Mouse (Mus musculus) monocyte, adult 5-6 weeks (primary cell): ENCODE data around the gene Dgke. TPM values are rescaled to one million over a fixed set of nuclear protein-coding genes. Genes with fewer than 3 reads are reported as not detected.
"Not testable (repeated sequence)": the region's sequence is repeated elsewhere in the genome, so short reads cannot be mapped to it uniquely, and the experiment has no call there.

Experiments
- ATAC-seq: fragments of 153-309, 156-312 bp; replicated peaks from 2 replicates; pipeline ENCODE4 v1.8.0; 2017; ENCODE audit warnings: mild to moderate bottlenecking; ENCODE audit not compliant: low TSS enrichment, insufficient number of reproducible peaks, severe bottlenecking, poor library complexity, low FRiP score
- total RNA-seq: library from RNA; stranded (forward); fragments of 200-1000, 200-491, 200-594 nt; gene quantifications from 3 replicates; pipeline ENCODE4 v1.2.3, GENCODE M21; 2017

Gene Dgke
- 4.6 to 8.2 TPM (median 8.2 TPM) in 3 replicates for total RNA-seq

DNA sequence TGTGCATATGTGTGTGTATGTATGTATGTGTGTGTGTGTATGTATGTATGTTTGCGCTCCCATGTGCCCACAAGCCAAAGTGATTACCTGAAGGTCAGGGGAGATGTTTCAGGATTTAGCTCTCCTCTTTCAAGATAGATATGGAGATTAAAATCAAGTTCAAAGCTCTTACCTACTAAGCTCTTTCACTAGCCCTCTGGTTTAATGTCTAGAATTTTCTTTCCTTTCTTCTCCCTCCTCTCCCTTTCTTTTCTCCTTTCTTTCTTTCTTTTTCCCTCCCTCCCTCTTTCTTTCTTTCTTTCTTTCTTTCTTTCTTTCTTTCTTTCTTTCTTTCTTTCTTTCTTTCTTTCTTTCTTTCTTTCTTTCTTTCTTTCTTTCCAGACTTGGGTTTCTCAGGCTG is at the start of gene Dgke:
TSS of gene Dgke (minus strand) at position 101 of the 400 bp plus-strand sequence.
- no peak for ATAC-seq

DNA sequence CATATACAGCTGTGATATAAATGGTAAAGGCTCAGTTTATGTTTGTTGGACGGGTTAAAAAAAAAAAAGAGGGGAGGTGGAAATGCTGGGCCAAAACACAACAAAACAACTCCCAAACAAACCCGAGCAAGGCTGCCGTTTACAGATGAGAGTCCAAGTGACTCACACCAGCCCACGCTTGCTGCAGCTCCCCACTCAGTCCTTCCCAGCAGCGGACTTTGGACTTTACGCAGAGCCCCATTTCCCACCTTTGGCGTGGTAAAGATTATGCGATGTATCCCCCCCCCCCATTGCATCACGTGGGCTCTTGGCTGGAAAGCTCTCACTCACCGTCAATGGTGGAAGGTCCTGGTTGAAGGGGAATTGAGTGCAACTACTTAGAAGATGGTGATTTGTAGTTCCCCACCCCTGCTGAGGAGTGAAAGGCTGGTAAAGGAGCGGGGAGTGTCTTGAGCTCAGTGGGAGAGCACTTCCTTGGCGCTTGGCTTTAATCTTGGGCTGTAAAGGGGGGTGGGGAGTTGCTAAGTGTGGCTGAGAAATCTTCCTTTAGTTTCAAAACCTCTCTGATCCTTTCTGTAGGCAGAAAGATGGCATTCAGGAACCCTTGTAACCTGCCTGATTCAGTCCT is 40.6 kb upstream of the Dgke start:
- ATAC-seq, result no peak

DNA sequence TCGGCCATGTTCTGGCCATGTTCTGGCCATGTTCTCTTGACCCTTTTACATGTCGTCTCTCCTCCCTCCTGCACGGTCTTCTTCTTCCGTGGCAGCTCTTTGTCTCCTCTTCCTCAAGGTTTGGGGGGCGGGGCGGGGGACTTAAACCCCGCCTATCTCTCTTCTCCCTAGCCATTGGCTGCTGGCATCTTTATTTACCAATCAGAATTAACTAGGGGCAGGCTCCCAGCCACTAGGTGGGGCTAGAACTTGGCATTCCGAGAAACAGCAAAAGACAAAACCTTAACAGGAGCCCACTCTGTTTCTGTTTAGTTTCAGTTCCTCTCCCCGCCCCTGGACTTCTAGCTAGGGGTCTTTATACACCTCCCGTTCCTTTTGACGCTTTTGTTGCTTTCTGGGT is 39.2 kb upstream of the Dgke start:
- no peak for ATAC-seq

DNA sequence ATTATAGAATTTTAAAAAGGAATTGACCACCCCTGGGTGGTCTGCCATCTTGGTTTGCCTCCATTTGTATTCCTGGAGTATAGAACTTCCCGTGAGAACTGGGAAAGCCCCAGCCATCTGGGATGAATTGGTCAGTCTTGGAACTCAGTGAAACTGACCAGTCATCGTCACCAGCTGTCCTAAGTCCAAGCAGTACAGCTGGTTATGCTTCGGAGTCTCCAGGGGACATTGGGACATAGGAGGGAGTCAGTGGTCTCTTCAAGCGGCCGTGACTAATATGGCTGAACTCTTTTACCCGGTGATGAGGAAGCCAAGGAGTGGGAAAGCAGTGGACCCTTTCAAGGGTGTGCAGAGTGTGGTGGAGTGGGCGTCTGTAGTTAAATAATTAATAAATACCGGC is 38.6 kb upstream of the Dgke start:
- no peak for ATAC-seq

DNA sequence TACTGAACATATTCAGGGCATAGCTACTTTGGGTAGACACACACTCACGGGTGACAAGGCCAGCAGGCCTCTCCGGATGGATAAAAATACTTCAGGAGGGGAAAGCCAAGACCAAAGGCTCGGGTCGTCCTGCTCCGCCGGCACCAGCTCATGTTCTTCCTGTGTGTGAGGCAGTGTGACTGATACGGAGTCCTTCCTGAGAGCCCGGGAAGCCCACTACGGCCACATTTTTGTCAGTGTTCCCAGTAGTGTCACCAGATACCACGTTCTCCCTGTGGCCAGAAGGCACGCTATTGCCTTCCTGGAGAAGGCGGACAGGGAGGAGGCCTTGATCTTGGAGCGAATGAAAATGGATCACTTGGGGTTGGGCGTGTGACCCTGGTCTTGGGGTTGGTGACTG is 36.5 kb upstream of the Dgke start:
- ATAC-seq, result no peak

DNA sequence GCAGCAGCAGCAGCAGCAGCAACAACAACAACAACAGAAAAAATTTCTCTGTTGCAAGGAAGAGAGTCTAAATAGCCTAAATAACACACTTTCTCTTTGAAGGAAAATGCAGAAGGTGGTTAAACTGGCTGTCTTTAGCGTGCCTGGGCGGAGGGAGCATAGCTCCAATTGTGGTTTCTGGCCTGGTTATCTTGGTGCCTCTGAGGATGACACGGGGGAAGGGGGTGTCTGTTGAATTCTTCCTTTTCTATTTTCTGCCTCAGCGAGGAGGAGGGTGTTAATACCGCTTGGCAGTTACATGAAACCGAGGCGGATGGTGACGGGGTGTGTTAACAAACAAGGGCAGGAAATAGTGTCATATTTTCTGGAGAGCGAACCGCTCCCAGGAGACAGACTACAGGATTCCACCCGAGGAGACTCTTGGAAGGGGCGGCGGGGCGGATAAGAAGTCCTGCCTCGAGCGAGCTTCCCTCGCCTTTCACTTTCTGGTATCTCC is 34.2 kb upstream of the Dgke start:
- ATAC-seq, result no peak

DNA sequence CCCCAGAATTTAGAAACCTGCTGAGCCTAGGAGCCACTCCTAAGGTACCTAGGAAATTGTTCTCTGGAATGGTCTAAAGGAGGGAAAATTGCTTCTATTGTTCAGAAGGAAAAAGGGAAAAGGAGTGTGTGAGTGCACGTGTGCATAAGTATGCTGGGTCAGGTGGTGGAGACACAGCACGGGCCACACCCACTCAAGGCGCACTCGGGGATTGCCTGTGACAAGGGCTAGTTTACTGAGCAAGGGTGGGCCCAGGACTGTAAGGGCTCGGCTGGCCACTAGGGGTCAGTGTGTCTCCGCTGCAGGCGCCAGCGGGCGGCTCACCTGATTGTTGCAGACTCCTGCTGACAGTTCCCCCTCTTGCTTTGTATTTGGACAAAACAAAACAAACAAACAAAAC is 33.8 kb upstream of the Dgke start:
- peak; percentile 90 for ATAC-seq

DNA sequence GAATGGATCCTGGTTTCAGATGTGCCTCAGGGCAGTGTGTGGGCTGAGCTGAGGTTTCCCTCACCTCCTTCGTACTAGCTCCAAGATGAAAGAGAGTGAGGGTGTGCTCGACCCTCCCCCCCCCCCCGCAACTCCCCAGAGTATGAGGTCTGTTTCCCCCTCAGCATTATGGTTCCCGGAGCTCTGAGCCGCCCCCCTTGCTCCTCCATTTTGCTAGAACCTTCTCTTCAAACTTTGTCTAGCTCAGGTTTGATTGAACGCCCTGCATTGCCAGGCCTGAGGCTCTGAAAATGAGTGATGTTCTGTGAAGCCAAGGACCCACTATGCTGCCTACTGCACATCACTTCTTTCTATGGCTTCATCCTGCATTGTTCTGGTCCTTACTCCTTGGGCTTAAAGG is 32.3 kb upstream of the Dgke start:
- no peak for ATAC-seq

DNA sequence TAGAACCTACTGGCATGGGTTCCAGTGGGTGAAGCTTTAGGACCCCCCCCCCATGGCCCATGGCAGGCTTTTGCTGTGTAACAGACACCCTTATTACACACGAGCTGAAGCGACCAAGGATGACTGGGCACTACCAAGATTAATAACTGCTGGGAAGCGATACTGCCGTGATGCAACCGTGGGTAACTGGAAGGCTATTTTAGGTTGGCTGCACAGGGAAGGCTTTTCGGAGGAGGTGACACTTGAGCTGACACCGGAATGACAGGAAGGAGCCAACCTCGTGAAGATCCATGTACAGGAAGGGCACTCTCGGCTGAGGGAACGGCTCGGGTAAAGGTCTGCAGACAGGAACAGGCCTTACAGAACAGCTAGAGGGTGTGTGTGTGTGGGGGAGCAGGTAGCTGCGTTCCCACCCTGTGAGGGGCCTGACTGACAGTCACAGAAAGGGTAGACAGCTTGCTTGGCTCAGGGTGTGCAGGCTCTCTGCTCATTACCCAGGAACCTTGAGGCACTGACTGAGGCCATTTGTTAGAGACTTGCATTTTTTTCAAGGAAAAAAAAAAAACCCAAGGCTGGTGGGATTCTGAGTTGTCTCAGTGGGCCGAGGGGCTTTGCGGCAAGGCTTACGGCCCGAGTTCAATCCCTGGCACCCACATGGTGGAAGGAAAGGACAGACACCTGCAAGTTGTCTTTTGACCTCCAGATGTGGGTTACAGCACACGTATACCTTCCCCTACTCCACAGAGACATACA is 31.6 kb upstream of the Dgke start:
- no peak for ATAC-seq

DNA sequence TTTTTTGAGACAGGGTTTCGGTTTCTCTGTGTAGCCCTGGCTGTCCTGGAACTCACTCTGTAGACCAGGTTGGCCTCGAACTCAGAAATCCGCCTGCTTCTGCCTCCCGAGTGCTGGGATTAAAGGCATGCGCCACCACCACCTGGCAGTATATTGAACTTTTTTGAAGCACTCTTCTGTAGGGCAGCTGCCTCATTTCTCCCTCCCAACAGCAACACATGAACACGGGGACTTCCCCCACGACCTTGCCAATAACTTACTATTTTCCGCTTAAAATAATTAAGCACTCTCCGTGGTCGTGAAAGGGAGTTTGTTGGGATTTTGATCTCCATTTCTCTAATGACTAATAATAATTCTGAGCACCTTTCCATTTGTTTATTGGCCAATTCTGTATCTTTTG is 30.6 kb upstream of the Dgke start:
- ATAC-seq, result not testable (repeated sequence)

DNA sequence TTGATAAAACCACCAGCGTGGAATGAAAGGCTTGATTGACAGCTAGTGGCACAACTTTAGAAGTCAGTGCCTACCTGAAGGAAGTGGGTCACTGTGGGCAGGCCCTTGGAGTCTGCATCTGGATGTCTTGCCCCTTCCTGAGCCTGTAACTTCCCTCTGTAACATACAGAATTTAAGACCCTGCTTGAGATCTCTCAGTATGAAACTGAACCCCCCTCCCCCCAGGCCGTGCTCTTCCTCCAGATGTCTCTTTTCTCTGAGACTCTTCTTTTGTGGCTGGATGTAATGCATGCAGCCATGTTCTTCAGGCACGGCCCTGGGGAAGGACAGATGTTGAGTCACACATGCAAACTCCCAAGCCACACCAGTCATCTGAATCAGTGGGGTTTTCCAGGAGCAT is 28.7 kb upstream of the Dgke start:
- ATAC-seq, result no peak

DNA sequence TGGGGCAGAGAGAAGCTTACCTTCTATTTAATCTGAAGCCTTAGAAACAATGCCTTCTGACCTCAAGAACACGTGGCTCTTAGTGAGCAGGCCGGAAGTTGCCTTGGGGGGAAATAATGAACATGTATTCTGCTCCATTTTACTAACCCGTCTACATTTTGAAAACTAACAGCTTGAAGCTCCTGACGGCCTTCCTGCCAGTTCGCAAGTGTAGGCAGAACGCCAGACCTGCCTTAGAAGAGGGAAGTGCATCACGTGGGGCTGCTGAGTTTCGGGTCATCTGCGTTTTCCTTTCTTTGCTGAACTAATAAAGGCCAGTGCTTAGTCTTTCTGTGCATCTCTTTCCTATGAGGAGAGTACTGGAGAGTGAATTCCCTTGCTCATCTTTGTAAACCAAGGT is 26.1 kb upstream of the Dgke start:
- ATAC-seq, result peak; percentile 53

DNA sequence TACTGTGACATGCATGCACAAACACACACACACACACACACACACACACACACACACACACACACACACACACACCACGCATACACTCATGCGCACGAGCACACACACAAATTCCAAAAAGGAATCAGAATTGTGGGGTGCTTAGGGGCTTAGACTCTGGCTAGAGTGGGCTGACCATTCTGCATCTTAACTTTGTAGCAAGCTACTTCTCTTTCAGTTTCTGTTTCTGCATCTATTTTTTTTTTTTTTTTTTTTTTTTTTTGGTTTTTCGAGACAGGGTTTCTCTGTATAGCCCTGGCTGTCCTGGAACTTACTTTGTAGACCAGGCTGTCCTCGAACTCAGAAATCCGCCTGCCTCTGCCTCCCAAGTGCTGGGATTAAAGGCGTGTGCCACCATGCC is 23.7 kb upstream of the Dgke start:
- not testable (repeated sequence) for ATAC-seq

DNA sequence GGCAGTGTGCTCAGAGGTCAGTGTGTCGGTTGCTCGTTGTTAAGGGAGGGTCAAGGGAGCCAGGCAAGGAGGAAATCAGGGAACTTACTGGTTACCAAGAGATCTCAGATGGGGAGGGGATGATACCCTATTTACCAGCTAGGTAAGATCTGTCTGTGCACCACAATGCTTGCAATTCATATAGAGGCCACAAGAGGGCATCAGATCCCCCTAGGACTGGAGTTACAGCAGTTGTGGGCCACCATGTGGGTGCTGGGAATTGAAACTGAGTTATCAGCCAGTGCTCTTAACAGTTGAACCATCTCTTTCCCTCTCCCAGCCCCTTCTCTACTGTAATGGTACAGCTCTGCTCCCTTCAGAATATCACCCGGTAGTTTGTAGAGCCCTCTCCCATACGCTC is 22.1 kb upstream of the Dgke start:
- no peak for ATAC-seq

DNA sequence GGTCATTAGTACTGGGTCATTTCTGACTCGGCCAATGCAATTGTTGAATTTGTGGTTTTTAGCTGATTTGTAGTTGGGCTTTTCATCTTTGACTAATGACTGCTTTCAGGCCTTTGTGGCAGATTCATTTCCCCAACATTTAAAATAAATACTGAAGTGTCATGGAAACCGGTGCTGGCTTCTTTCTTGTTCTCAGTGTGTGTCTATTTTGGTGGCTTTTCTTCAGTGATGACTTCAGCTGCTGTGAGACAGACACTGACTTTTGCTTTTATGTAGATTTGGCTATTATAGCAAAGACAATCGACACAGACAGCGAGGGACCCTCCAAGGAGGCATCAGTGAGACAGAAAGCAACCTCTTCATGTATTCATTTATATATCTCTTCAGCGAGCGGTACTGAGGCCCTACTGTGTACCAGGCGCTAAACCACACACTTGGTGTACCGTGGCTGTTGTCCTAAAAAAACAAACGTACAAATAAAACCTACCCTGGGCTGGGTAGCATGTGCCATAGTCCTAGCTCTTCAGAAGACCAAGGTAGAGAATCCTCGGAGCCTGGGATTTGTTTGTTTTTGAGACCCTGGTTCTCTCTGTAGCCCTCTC is 19.7 kb upstream of the Dgke start:
- ATAC-seq, result no peak

DNA sequence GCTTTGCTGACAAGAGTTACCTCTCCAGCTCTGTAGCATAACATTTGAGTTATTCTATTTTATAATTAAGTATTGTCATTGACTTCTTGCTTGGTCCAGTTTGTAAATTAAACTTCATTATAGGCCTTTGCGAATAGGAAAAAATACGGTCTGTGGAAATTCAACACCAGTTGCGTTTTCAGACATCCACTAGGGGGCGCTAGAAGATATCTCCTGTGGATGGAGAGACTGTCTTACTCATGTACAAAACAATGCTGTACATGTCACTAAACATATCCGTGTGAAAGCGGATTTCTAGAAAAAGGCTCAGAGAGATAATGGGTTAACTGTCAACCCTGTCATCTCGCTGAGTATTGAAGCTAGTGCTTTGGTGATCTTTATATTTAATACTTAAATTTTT is 18.0 kb upstream of the Dgke start:
- no peak for ATAC-seq

DNA sequence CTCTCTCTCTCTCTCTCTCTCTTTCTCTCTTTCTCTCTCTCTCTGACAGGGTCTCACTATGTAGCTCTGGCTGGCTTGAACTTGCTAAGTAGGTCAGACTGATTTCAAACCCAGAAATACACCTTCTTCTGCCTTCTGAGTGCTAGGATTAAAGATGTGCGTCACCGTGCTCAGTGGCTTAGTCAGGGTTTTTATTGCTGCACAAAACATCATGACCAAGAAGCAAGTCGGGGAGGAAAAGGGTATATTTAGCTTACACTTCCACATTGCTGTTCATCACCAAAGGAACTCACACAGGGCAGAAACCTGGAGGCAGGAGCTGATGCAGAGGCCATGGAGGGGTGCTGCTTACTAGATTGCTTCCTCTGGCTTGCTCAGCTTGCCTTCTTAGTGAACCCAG is 16.0 kb upstream of the Dgke start:
- not testable (repeated sequence) for ATAC-seq

DNA sequence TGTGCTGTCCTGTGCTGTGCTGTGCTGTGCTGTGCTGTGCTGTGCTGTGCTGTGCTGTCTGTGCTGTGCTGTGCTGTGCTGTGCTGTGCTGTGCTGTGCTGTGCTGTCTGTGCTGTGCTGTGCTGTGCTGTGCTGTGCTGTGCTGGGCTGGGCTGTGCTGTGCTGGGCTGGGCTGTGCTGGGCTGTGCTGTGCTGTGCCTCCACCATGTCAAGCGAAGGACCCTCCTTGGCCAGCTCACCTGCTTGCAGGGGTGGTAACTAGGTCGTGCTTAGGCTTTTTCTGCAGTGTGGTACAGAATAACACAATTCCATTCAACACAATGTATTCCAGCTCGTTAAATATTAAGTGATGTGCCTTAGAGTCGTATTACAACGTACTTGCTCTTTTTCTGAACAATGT is 15.3 kb upstream of the Dgke start:
- not testable (repeated sequence) for ATAC-seq

DNA sequence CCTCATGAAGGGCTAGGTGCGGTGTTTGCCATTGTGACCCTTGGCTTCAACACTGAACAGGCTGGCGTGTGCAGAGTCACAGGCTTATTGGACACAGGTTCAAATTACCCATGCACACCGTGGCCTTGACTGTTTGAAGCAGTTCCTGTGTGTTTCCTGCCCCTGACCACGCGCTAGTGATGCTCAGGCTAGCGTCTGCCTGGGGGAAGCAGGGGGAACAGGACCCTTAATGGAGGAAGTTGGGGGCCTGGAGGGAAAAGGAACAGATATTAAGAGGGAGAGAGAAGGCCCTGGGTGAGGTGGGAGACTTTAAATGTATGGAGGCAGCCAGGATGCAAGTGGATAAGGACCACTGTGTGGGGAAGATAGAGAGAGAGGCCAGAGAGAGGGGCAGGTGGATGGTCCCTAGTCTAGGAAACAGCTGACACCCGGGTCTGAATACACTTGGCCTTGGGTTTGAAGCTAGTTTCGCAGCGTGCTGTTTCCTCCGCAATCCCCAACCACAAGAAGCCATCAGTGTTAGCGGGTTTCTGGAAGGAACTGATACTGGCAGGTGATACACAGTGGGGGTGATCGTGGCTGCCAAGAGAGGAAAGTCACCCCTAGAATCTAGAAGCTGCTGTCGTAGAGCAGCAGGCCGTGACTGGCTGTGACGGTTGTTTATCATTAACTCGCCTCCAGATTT is 12.5 kb upstream of the Dgke start:
- ATAC-seq, result 0 out of 2 replicates have a peak, but pooled peaks have one; percentile 8
